Mouse (Mus musculus): ENCODE results near the gene Yju2.

DNA sequence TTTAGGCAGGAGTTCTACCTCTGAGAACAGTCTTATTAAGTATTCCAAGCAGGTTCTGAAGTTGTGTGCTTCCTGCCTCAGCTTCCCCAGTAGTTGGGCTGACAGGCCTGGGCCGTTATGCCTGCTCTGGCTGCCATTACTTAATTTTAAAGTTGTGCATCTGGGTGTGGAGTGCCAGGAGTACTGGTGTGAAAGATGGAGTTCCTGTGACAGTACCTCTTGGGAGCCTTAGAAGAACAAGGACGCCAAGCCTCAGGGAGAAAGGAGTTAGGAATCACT is 51.0 kb downstream of the Yju2 start:
- TF ChIP-seq CTCF (IDR thresholded peaks at IDR 0.05; ENCODE audit: insufficient read depth, low read length) (no peak), POLR2A (IDR thresholded peaks at IDR 0.05; ENCODE audit: borderline replicate concordance, extremely low read depth, low read depth, low read length) (no peak)

All from lung, adult 2 months (tissue).